20 mouse cellular contexts compared by ENCODE assay signal in genomic region chr9:103642300-103642699, GRCm38 (mm10).
DNase-seq lines count a peak whose midpoint lies in the region; ATAC-seq and TF ChIP-seq lines count a peak whose summit lies in the region.
"Had no signal": no experiment of that assay in that cellular context is flagged by ENCODE, and none has a peak within 500 bp of the region (broad histone marks: within the 10 kb centered on the region; RNA-seq: fewer than 3 reads in every experiment).

No protein-coding gene starts in this region.

- peak overlapping the region; percentile 35; the same call in 1 of the 2 replicates for H3K27ac ChIP-seq in forebrain, embryonic 13.5 days
- H3K27ac ChIP-seq in forebrain, embryonic 12.5 days, result no peak overlapping the region
- H3K27ac ChIP-seq in limb, embryonic 13.5 days, result 0 out of 2 replicates have a peak overlapping the region, but pooled peaks have one; percentile 22
- no peak overlapping the region for H3K27ac ChIP-seq in limb, embryonic 10.5 days
- H3K27ac ChIP-seq in forebrain, embryonic 15.5 days (replicated peaks), result peak overlapping the region; percentile 47
- no peak overlapping the region for H3K27ac ChIP-seq in kidney, embryonic 14.5 days (ENCODE audit: low read depth, low read length)
- H3K27ac ChIP-seq: embryonic facial prominence, embryonic 15.5 days; heart, adult 2 months; hindbrain, embryonic 10.5 days; intestine, embryonic 15.5 days had no signal

- 67% methylated on average over 10 of the region's 10 CpGs for WGBS in forebrain, embryonic 13.5 days
- WGBS in forebrain, embryonic 12.5 days, result 72% methylated on average over 10 of the region's 10 CpGs
- 75% methylated on average over 10 of the region's 10 CpGs for WGBS in limb, embryonic 13.5 days
- 89% methylated on average over 10 of the region's 10 CpGs for WGBS in limb, embryonic 10.5 days
- WGBS in forebrain, embryonic 15.5 days, result 60% methylated on average over 10 of the region's 10 CpGs
- whole genome bisulfite sequencing in kidney, embryonic 14.5 days, result 87% methylated on average over 10 of the region's 10 CpGs

- no peak overlapping the region for H3K4me2 ChIP-seq in forebrain, embryonic 13.5 days
- H3K4me2 ChIP-seq in forebrain, embryonic 12.5 days, result no peak overlapping the region
- H3K4me2 ChIP-seq in limb, embryonic 13.5 days (replicated peaks), result no peak overlapping the region
- H3K4me2 ChIP-seq in forebrain, embryonic 15.5 days (replicated peaks), result no peak overlapping the region
- H3K4me2 ChIP-seq in kidney, embryonic 14.5 days (replicated peaks; ENCODE audit: low read depth, low read length), result no peak overlapping the region
- H3K4me2 ChIP-seq: embryonic facial prominence, embryonic 15.5 days; heart, embryonic 12.5 days; hindbrain, embryonic 14.5 days; intestine, embryonic 15.5 days had no signal

- no peaks in the 10 kb centered on the region for H3K36me3 ChIP-seq in forebrain, embryonic 13.5 days (ENCODE audit: poor library complexity, severe bottlenecking)
- no peaks in the 10 kb centered on the region for H3K36me3 ChIP-seq in forebrain, embryonic 12.5 days (replicated peaks)
- H3K36me3 ChIP-seq in limb, embryonic 13.5 days, result no peaks in the 10 kb centered on the region
- no peaks in the 10 kb centered on the region for H3K36me3 ChIP-seq in limb, embryonic 10.5 days
- H3K36me3 ChIP-seq in forebrain, embryonic 15.5 days, result no peaks in the 10 kb centered on the region
- no peaks in the 10 kb centered on the region for H3K36me3 ChIP-seq in kidney, embryonic 14.5 days (ENCODE audit: control insufficient read depth, insufficient read depth, low read length)
- H3K36me3 ChIP-seq: embryonic facial prominence, embryonic 15.5 days; hindbrain, embryonic 10.5 days; intestine, embryonic 15.5 days had no signal

- no peak for DNase-seq in limb, embryonic 10.5 days (ENCODE audit: low spot score)
- DNase-seq in brain, embryonic 14.5 days (ENCODE audit: low read depth), result peak; percentile 77
- no peak for DNase-seq in urinary bladder, adult 18-20 months (ENCODE audit: low spot score in 2 of 2)
- DNase-seq: adrenal gland, postnatal 10 days; cerebellum, adult 18-20 months; cerebellum, postnatal 10 days; embryo, embryonic 11 days; gastrocnemius, postnatal 10 days; heart, adult 2 months had no signal

- peaks cover 30% of the 10 kb centered on the region for H3K4me1 ChIP-seq in forebrain, embryonic 13.5 days
- H3K4me1 ChIP-seq in forebrain, embryonic 12.5 days, result peaks cover 11% of the 10 kb centered on the region
- H3K4me1 ChIP-seq in limb, embryonic 13.5 days, result peaks cover 16% of the 10 kb centered on the region
- peaks cover 2% of the 10 kb centered on the region for H3K4me1 ChIP-seq in limb, embryonic 10.5 days
- H3K4me1 ChIP-seq in forebrain, embryonic 15.5 days, result peaks cover 38% of the 10 kb centered on the region
- no peaks in the 10 kb centered on the region for H3K4me1 ChIP-seq in kidney, embryonic 14.5 days (ENCODE audit: control insufficient read depth, insufficient read depth, low read length)
- H3K4me1 ChIP-seq: embryonic facial prominence, embryonic 15.5 days; intestine, embryonic 15.5 days had no signal

- H3K27me3 ChIP-seq in forebrain, embryonic 13.5 days, result no peaks in the 10 kb centered on the region
- H3K27me3 ChIP-seq in forebrain, embryonic 12.5 days, result no peaks in the 10 kb centered on the region
- no peaks in the 10 kb centered on the region for H3K27me3 ChIP-seq in limb, embryonic 13.5 days
- no peaks in the 10 kb centered on the region for H3K27me3 ChIP-seq in limb, embryonic 10.5 days (ENCODE audit: low read depth, poor library complexity, severe bottlenecking)
- H3K27me3 ChIP-seq in forebrain, embryonic 15.5 days, result no peaks in the 10 kb centered on the region
- no peaks in the 10 kb centered on the region for H3K27me3 ChIP-seq in kidney, embryonic 14.5 days (ENCODE audit: control insufficient read depth, insufficient read depth, low read length)
- H3K27me3 ChIP-seq: embryonic facial prominence, embryonic 15.5 days; heart, embryonic 12.5 days; intestine, embryonic 15.5 days had no signal

- peak; percentile 64; the same call in 1 of the 2 replicates for ATAC-seq in forebrain, embryonic 13.5 days
- no peak for ATAC-seq in forebrain, embryonic 12.5 days (ENCODE audit: low FRiP score)
- no peak for ATAC-seq in limb, embryonic 13.5 days (ENCODE audit: low FRiP score, low read depth)
- peak; percentile 73 for ATAC-seq in forebrain, embryonic 15.5 days (replicated peaks)
- ATAC-seq in kidney, embryonic 14.5 days (ENCODE audit: low FRiP score, low TSS enrichment), result no peak
- ATAC-seq: intestine, embryonic 15.5 days had no signal

- TF ChIP-seq POLR2A in brain, embryonic 14.5 days (IDR thresholded peaks at IDR 0.05; ENCODE audit: borderline replicate concordance, extremely low read depth, insufficient read depth, insufficient read length, poor library complexity, severe bottlenecking), result no peak

- TF ChIP-seq CTCF in brain, embryonic 14.5 days (IDR thresholded peaks at IDR 0.05; ENCODE audit: borderline replicate concordance, extremely low read depth, insufficient read depth, insufficient read length), result no peak

- H3K9me3 ChIP-seq in forebrain, embryonic 13.5 days (replicated peaks), result no peaks in the 10 kb centered on the region
- no peaks in the 10 kb centered on the region for H3K9me3 ChIP-seq in forebrain, embryonic 12.5 days
- H3K9me3 ChIP-seq in limb, embryonic 13.5 days, result no peaks in the 10 kb centered on the region
- no peaks in the 10 kb centered on the region for H3K9me3 ChIP-seq in limb, embryonic 10.5 days (replicated peaks)
- no peaks in the 10 kb centered on the region for H3K9me3 ChIP-seq in forebrain, embryonic 15.5 days
- no peaks in the 10 kb centered on the region for H3K9me3 ChIP-seq in kidney, embryonic 14.5 days (ENCODE audit: control insufficient read depth, low read length)
- H3K9me3 ChIP-seq: embryonic facial prominence, embryonic 15.5 days; heart, embryonic 12.5 days; hindbrain, embryonic 10.5 days; intestine, embryonic 15.5 days had no signal

- H3K9ac ChIP-seq in forebrain, embryonic 13.5 days, result no peak overlapping the region
- H3K9ac ChIP-seq in forebrain, embryonic 12.5 days, result no peak overlapping the region
- no peak overlapping the region for H3K9ac ChIP-seq in limb, embryonic 13.5 days
- H3K9ac ChIP-seq in forebrain, embryonic 15.5 days (replicated peaks), result no peak overlapping the region
- no peak overlapping the region for H3K9ac ChIP-seq in kidney, embryonic 14.5 days (ENCODE audit: low read depth, low read length)
- H3K9ac ChIP-seq: embryonic facial prominence, embryonic 15.5 days; heart, embryonic 12.5 days; hindbrain, embryonic 14.5 days; intestine, embryonic 15.5 days had no signal

- no peak overlapping the region for H3K4me3 ChIP-seq in forebrain, embryonic 13.5 days
- H3K4me3 ChIP-seq in forebrain, embryonic 12.5 days (replicated peaks), result no peak overlapping the region
- H3K4me3 ChIP-seq in limb, embryonic 13.5 days, result no peak overlapping the region
- no peak overlapping the region for H3K4me3 ChIP-seq in limb, embryonic 10.5 days
- H3K4me3 ChIP-seq in forebrain, embryonic 15.5 days, result no peak overlapping the region
- no peak overlapping the region for H3K4me3 ChIP-seq in kidney, embryonic 14.5 days (ENCODE audit: low read length)
- H3K4me3 ChIP-seq: embryonic facial prominence, embryonic 15.5 days; erythroblast, embryonic 14.5 days; heart, adult 2 months; heart, embryonic 12.5 days; hindbrain, embryonic 10.5 days; intestine, embryonic 15.5 days had no signal

Comparison
In these comparisons a context has a peak if more than half of its experiments do, and no peak if none do; other contexts are left out.
1. ATAC-seq: peak in forebrain, embryonic 13.5 days (single experiment) and forebrain, embryonic 15.5 days (single experiment); none in forebrain, embryonic 12.5 days (single experiment), limb, embryonic 13.5 days (single experiment) and kidney, embryonic 14.5 days (single experiment).
2. H3K27ac ChIP-seq: peak in forebrain, embryonic 13.5 days (single experiment), limb, embryonic 13.5 days (single experiment) and forebrain, embryonic 15.5 days (single experiment); none in forebrain, embryonic 12.5 days (single experiment), limb, embryonic 10.5 days (single experiment) and kidney, embryonic 14.5 days (single experiment).